Mouse (Mus musculus): ENCODE results near the gene Sparcl1.

DNA sequence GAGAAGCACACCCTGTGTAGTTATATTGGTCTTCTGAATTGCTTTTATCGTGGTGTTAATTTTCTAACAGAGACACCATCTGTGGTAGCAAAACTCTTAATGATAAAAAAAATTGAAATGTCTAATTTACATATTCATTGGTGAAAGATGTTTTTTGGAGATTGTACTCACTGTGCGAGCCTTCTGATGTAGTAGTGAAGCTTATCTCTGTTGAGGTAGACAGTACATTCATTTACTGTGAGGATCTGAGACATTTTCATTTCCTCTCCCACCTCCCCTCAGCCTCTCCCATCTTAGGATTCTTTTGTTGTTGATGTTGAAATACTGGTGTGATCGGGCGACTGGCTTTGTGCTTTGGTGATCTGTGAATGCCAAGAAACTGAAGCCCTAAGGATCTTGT lies 42.5 kb downstream of the Sparcl1 start:
- TF ChIP-seq CTCF (conservative IDR thresholded peaks at IDR 0.05; ENCODE audit: low read length): no peak
- TF ChIP-seq POU5F1 (IDR thresholded peaks at IDR 0.05; ENCODE audit: borderline replicate concordance, low read length): no peak
- no peak for TF ChIP-seq NANOG (IDR thresholded peaks at IDR 0.05; ENCODE audit: borderline replicate concordance, low read length)

Data from E14TG2a.4 (cell line).